Mouse (Mus musculus): Measurements from ENCODE around the gene Camta1. TPM values are rescaled to one million over a fixed set of nuclear protein-coding genes. Genes with fewer than 3 reads are reported as not detected.

Camta1 gene
- polyA plus RNA-seq, 1 experiment from 2014 or later: 106 TPM

GRCm38 (mm10) chr4:151817981-151818766 lies 43.5 kb downstream of the Camta1 start:
- 60% methylated on average over 3 of the region's 3 CpGs for WGBS
- H3K27ac ChIP-seq (replicated peaks; ENCODE audit: low read depth, low read length): no peak overlapping the region
- ATAC-seq (ENCODE audit: insufficient number of reproducible peaks, low FRiP score, low TSS enrichment, low read depth): no peak

GRCm38 (mm10) chr4:151813711-151814110 lies 48.0 kb downstream of the Camta1 start:
- WGBS: 98% methylated on average over 4 of the region's 4 CpGs
- H3K4me1 ChIP-seq (ENCODE audit: control insufficient read depth, insufficient read depth, low read length): no peaks in the 10 kb centered on the region
- H3K27ac ChIP-seq (replicated peaks; ENCODE audit: low read depth, low read length): no peak overlapping the region
- no peaks in the 10 kb centered on the region for H3K36me3 ChIP-seq (ENCODE audit: control insufficient read depth, insufficient read depth, low read length)
- no peak overlapping the region for H3K9ac ChIP-seq (ENCODE audit: low read length)
- no peak overlapping the region for H3K4me3 ChIP-seq (ENCODE audit: low read depth, low read length)
- no peaks in the 10 kb centered on the region for H3K9me3 ChIP-seq (ENCODE audit: control insufficient read depth, low read length)
- H3K27me3 ChIP-seq (ENCODE audit: control insufficient read depth, insufficient read depth, low read length): no peaks in the 10 kb centered on the region
- ATAC-seq (ENCODE audit: insufficient number of reproducible peaks, low FRiP score, low TSS enrichment, low read depth) (no peak), DNase-seq (ENCODE audit: low spot score) (no peak)
- H3K4me2 ChIP-seq (ENCODE audit: low read depth, severe bottlenecking): no peak overlapping the region

More at GRCm38 (mm10) chr4:151817981-151818766, 43.5 kb downstream of the Camta1 start:
- Histone ChIP-seq H3K4me1 (ENCODE audit: control insufficient read depth, insufficient read depth, low read length) (no peaks in the 10 kb centered on the region), H3K36me3 (ENCODE audit: control insufficient read depth, insufficient read depth, low read length) (no peaks in the 10 kb centered on the region), H3K4me2 (ENCODE audit: low read depth, severe bottlenecking) (no peak overlapping the region), H3K9ac (ENCODE audit: low read length) (no peak overlapping the region), H3K9me3 (ENCODE audit: control insufficient read depth, low read length) (no peaks in the 10 kb centered on the region), H3K4me3 (ENCODE audit: low read depth, low read length) (no peak overlapping the region), H3K27me3 (ENCODE audit: control insufficient read depth, insufficient read depth, low read length) (no peaks in the 10 kb centered on the region)
- DNase-seq (ENCODE audit: low spot score): no peak

- Histone ChIP-seq H3K4me2 (ENCODE audit: low read depth, severe bottlenecking) (no peak overlapping the region), H3K27ac (replicated peaks; ENCODE audit: low read depth, low read length) (no peak overlapping the region), H3K4me1 (ENCODE audit: control insufficient read depth, insufficient read depth, low read length) (no peaks in the 10 kb centered on the region), H3K9ac (ENCODE audit: low read length) (no peak overlapping the region), H3K36me3 (ENCODE audit: control insufficient read depth, insufficient read depth, low read length) (no peaks in the 10 kb centered on the region), H3K9me3 (ENCODE audit: control insufficient read depth, low read length) (no peaks in the 10 kb centered on the region), H3K27me3 (ENCODE audit: control insufficient read depth, insufficient read depth, low read length) (no peaks in the 10 kb centered on the region), H3K4me3 (ENCODE audit: low read depth, low read length) (no peak overlapping the region)
- no peak for DNase-seq (ENCODE audit: low spot score)
- no peak for ATAC-seq (ENCODE audit: insufficient number of reproducible peaks, low FRiP score, low TSS enrichment, low read depth)
- 90% methylated on average over 4 of the region's 4 CpGs for WGBS
These were observed 56.0 kb downstream of the Camta1 start for GRCm38 (mm10) chr4:151805685-151806084.

- no peaks in the 10 kb centered on the region for H3K4me1 ChIP-seq (ENCODE audit: control insufficient read depth, insufficient read depth, low read length)
- H3K4me2 ChIP-seq (ENCODE audit: low read depth, severe bottlenecking): no peak overlapping the region
- H3K36me3 ChIP-seq (ENCODE audit: control insufficient read depth, insufficient read depth, low read length): no peaks in the 10 kb centered on the region
- H3K9me3 ChIP-seq (ENCODE audit: control insufficient read depth, low read length): no peaks in the 10 kb centered on the region
- no peaks in the 10 kb centered on the region for H3K27me3 ChIP-seq (ENCODE audit: control insufficient read depth, insufficient read depth, low read length)
- no peak for ATAC-seq (ENCODE audit: insufficient number of reproducible peaks, low FRiP score, low TSS enrichment, low read depth)
- no peak overlapping the region for H3K4me3 ChIP-seq (ENCODE audit: low read depth, low read length)
- 89% methylated on average over 6 of the region's 6 CpGs for WGBS
- no peak overlapping the region for H3K27ac ChIP-seq (replicated peaks; ENCODE audit: low read depth, low read length)
- DNase-seq (ENCODE audit: low spot score): no peak
- H3K9ac ChIP-seq (ENCODE audit: low read length): no peak overlapping the region
These were observed 56.6 kb downstream of the Camta1 start for GRCm38 (mm10) chr4:151805046-151805445.

GRCm38 (mm10) chr4:151804208-151804607 lies 57.5 kb downstream of the Camta1 start:
- Histone ChIP-seq H3K4me1 (ENCODE audit: control insufficient read depth, insufficient read depth, low read length) (no peaks in the 10 kb centered on the region), H3K27ac (replicated peaks; ENCODE audit: low read depth, low read length) (no peak overlapping the region), H3K27me3 (ENCODE audit: control insufficient read depth, insufficient read depth, low read length) (no peaks in the 10 kb centered on the region), H3K4me3 (ENCODE audit: low read depth, low read length) (no peak overlapping the region), H3K4me2 (ENCODE audit: low read depth, severe bottlenecking) (no peak overlapping the region), H3K9me3 (ENCODE audit: control insufficient read depth, low read length) (no peaks in the 10 kb centered on the region), H3K9ac (ENCODE audit: low read length) (no peak overlapping the region), H3K36me3 (ENCODE audit: control insufficient read depth, insufficient read depth, low read length) (no peaks in the 10 kb centered on the region)
- WGBS: 91% methylated on average over 2 of the region's 2 CpGs
- ATAC-seq (ENCODE audit: insufficient number of reproducible peaks, low FRiP score, low TSS enrichment, low read depth): no peak
- DNase-seq (ENCODE audit: low spot score): no peak

GRCm38 (mm10) chr4:151798630-151799029 lies 63.0 kb downstream of the Camta1 start:
- H3K4me1 ChIP-seq (ENCODE audit: control insufficient read depth, insufficient read depth, low read length): no peaks in the 10 kb centered on the region
- ATAC-seq (ENCODE audit: insufficient number of reproducible peaks, low FRiP score, low TSS enrichment, low read depth): no peak

GRCm38 (mm10) chr4:151793694-151794093 lies 68.0 kb downstream of the Camta1 start:
- H3K27ac ChIP-seq (replicated peaks; ENCODE audit: low read depth, low read length): no peak overlapping the region
- H3K4me1 ChIP-seq (ENCODE audit: control insufficient read depth, insufficient read depth, low read length): no peaks in the 10 kb centered on the region
- no peak for ATAC-seq (ENCODE audit: insufficient number of reproducible peaks, low FRiP score, low TSS enrichment, low read depth)
- 91% methylated on average over 5 of the region's 5 CpGs for WGBS
- H3K9me3 ChIP-seq (ENCODE audit: control insufficient read depth, low read length): no peaks in the 10 kb centered on the region
- no peaks in the 10 kb centered on the region for H3K36me3 ChIP-seq (ENCODE audit: control insufficient read depth, insufficient read depth, low read length)
- H3K9ac ChIP-seq (ENCODE audit: low read length): no peak overlapping the region
- no peaks in the 10 kb centered on the region for H3K27me3 ChIP-seq (ENCODE audit: control insufficient read depth, insufficient read depth, low read length)
- no peak for DNase-seq (ENCODE audit: low spot score)
- no peak overlapping the region for H3K4me2 ChIP-seq (ENCODE audit: low read depth, severe bottlenecking)
- no peak overlapping the region for H3K4me3 ChIP-seq (ENCODE audit: low read depth, low read length)

More at GRCm38 (mm10) chr4:151798630-151799029, 63.0 kb downstream of the Camta1 start:
- no peak for DNase-seq (ENCODE audit: low spot score)
- WGBS: 84% methylated on average over 2 of the region's 2 CpGs
- no peak overlapping the region for H3K27ac ChIP-seq (replicated peaks; ENCODE audit: low read depth, low read length)
- H3K4me3 ChIP-seq (ENCODE audit: low read depth, low read length): no peak overlapping the region
- no peaks in the 10 kb centered on the region for H3K27me3 ChIP-seq (ENCODE audit: control insufficient read depth, insufficient read depth, low read length)
- H3K9me3 ChIP-seq (ENCODE audit: control insufficient read depth, low read length): no peaks in the 10 kb centered on the region
- no peak overlapping the region for H3K4me2 ChIP-seq (ENCODE audit: low read depth, severe bottlenecking)
- no peaks in the 10 kb centered on the region for H3K36me3 ChIP-seq (ENCODE audit: control insufficient read depth, insufficient read depth, low read length)
- no peak overlapping the region for H3K9ac ChIP-seq (ENCODE audit: low read length)

- ATAC-seq (ENCODE audit: insufficient number of reproducible peaks, low FRiP score, low TSS enrichment, low read depth) (no peak), DNase-seq (ENCODE audit: low spot score) (no peak)
- Histone ChIP-seq H3K36me3 (ENCODE audit: control insufficient read depth, insufficient read depth, low read length) (no peaks in the 10 kb centered on the region), H3K9ac (ENCODE audit: low read length) (no peak overlapping the region), H3K4me2 (ENCODE audit: low read depth, severe bottlenecking) (no peak overlapping the region), H3K9me3 (ENCODE audit: control insufficient read depth, low read length) (no peaks in the 10 kb centered on the region), H3K4me3 (ENCODE audit: low read depth, low read length) (no peak overlapping the region), H3K4me1 (ENCODE audit: control insufficient read depth, insufficient read depth, low read length) (no peaks in the 10 kb centered on the region), H3K27ac (replicated peaks; ENCODE audit: low read depth, low read length) (no peak overlapping the region), H3K27me3 (ENCODE audit: control insufficient read depth, insufficient read depth, low read length) (no peaks in the 10 kb centered on the region)
- 91% methylated on average over 16 of the region's 16 CpGs for WGBS
These were observed 74.5 kb downstream of the Camta1 start for GRCm38 (mm10) chr4:151786946-151787705.

Measured in limb, embryonic 11.5 days (tissue).